Mouse (Mus musculus) left cerebral cortex, adult 8-10 months (tissue): ENCODE results near the gene Erlec1. TPM values are rescaled to one million over a fixed set of nuclear protein-coding genes. Genes with fewer than 3 reads are reported as not detected.
A peak's percentile ranks its signal among the peaks of the same experiment; 100 is the strongest.

Experiments used
- DNase-seq, 2 experiments: peaks; one replicate each; pipeline ENCODE4 v3.0.0; 2022; ENCODE audit warnings: low spot score in 2 of 2
- total RNA-seq, 4 experiments: library from RNA; stranded (reverse); gene quantifications; 2 replicates each; pipeline ENCODE4 v1.2.4; 2022

Gene Erlec1
- total RNA-seq: 10 to 100 TPM; 65.0 to 78.3 (median 68.4) TPM

DNA sequence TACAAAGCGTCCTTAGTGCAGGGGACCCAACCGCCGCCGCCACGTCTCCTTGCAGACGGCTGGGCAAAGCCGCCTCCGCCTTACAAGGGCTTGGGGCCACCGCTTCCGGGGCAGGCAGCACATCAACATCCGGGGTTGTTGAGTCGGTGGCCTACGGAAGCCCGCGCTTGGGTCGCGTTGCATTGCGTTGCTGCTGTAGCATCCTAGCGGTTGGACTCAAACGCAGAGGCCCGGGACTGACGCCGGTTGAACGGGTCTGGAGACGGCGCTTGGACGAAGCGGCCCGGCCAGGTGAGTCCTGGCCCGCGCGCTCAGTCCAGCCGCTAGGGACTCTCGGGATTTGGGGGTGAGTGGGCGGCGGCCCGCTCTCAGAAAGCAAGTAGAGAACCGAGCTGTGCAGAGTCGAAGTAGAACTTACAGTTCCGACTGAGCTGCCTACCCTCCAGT, at the start of gene Erlec1:
Gene Erlec1, minus strand, starts transcription at position 57 of the 447 bp plus-strand sequence.
- DNase-seq: peak; percentile 77 to 86

GRCm38 (mm10) chr11:31001169-31001908, 47.2 kb upstream of the Erlec1 start:
- DNase-seq: no peak

DNA sequence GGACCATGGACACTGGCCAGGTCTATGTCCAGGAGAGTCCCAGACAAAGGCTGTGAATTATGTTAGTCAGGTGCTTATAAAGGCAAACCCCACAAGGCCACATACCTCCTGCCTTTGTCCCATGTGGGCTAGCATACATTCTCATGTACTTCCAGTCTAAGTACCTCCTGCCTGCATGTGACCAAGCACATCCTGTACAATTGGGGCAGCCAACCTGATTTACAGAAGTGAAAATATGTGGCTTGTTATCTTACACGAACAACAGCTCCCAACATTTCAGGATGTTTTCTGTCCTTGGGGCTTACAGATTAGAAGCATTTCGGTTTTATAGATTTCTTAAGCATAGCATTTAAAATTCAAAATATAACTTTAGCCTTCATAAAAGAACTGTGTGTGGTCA, 45.9 kb upstream of the Erlec1 start:
- DNase-seq: no peak

- no peak for DNase-seq
These were observed 44.6 kb upstream of the Erlec1 start for GRCm38 (mm10) chr11:30998704-30999103.

DNA sequence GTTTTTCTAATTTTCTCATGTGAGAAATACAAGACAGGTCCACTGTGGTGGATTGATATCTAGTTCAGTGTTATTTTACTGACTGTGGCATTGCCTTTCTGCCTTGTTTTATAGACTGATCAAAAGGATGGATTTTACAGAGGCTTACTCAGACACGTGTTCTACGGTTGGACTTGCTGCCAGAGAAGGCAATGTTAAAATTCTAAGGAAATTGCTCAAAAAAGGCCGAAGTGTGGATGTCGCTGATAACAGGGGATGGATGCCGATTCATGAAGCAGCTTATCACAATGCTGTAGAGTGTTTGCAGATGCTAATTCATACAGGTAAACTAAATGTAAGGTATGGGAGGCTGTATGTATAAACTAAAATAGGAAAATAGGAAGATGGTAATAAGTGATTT, 44.1 kb upstream of the Erlec1 start:
- DNase-seq: no peak

DNA sequence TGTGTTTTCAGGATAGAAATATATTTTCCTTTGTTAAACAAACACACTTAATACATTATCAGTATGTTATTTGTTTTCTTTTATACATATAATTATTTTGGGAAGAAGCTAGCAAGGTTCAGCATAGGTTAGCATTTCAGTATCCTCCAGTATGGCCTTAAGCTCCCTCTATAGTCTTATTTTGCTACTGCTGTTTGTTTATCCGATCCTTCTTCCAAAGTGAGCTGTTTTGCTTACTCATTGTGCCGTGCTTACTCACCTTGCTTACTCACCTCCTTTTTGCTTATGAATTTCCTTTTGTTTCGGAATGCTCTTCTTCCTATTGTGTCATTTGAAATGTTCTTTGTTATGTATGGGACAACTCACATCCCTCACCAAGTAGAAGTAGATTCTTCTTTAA, 42.5 kb upstream of the Erlec1 start:
- DNase-seq: no peak

DNA sequence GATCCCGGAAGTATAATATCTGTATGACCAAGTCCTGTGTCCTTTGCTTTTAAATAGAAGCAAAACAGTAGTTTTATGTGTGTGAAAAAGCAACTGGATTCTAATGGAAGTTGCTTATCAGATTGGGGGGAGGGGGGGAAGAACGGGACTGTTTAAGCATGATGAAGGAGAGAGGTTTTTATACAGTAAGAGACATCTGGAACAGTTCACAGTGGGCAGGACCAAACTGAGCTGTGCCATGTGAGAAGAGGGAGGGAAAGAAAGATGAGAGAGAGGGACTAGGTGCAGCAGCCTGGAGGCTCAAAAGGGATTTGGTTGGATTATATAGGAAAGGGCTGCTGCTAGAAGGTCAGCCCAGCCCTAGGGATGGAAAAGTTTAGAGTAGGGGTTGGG, 32.5 kb upstream of the Erlec1 start:
- DNase-seq: no peak

DNA sequence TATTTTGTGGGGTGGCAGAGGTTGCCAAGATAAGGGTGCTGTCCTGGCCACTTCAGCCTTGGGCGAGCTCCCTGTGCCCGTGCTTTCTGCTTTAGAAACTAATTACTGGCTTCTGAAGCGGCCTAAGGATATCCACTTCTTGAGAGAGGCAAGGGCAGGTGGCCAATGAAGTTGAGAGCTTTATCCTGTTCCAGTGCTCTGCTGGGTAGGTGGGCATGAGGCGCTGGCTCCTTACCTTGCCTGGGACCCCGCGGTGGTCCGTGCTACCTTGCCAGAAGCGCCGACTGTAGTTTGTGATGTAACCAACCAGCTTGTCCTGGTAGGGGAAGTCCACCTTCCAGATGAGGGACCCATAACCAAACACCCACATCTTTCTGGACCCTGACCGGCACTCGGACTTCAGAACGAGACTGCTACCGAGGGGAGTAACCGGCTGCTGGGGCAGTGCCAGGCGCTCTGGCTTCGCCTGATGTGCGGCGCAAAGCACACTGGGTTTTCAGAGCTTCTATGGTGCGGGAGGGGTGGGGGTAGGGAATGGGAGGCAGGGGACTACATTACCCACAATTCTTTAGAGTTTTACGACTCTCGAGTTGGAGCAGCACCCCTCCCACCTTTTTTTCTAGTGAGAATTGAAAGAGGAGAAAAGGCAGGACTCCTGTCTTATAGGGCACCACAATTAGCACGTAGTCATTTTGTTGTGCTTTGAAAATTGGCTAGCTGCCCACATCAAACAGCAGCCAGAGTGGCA, 31.9 kb upstream of the Erlec1 start, which contains the start of gene Chac2:
Gene Chac2, minus strand, starts transcription at position 474 of the 748 bp plus-strand sequence.
- peak; percentile 72 to 83 for DNase-seq

DNA sequence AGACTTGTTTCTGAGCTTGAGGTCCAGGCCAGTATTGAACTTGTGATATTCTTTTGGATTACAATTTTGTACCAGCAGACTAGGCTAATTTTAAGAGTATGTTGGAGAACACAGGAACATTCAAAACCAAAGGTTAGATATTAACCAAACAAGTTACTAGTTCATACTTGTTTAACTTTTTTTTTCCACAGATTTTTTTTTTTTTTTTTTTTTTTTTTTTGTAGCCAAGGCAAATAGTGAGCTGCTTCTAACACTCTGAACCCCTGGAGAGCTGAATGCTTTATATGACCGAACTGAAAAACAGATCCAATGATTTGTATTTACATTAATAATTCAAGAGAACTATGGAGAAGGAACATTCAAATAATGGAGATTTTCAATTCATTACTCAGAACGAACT, 31.1 kb upstream of the Erlec1 start:
- DNase-seq: no peak

DNA sequence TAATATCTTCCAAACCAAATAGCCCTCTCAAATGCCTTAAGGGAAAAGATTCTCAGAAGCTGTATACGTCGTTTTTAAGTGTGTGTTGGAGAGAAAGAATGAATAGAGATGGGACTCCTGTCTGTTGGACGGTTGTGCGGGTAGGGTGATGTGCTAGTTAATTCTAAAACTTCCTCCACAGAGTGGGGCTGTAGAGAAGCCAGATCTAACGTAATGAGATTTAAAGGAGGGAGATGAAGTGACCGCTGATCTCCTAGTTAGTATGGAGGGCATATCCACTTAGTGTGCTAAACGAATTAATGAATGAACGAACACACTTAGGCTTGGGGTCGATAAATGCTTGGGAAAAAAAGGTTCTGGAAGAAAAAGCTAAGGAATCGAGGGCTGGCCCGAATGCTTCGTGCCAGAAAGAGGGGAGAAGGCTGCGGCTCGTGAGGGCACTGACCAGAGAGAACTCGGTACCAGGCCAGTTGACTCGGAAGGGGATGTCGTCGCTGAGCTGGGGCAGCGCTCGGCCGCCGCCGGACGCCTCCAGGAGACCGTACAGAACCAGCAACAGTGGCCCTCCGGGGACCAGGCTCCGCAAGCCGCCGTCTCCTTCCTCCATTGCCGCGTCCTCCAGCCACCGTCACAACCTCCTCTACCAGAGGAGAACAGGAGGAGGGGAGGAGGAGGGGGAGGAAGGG, 523 bp downstream of the Erlec1 start:
- DNase-seq: peak; percentile 32 to 37

DNA sequence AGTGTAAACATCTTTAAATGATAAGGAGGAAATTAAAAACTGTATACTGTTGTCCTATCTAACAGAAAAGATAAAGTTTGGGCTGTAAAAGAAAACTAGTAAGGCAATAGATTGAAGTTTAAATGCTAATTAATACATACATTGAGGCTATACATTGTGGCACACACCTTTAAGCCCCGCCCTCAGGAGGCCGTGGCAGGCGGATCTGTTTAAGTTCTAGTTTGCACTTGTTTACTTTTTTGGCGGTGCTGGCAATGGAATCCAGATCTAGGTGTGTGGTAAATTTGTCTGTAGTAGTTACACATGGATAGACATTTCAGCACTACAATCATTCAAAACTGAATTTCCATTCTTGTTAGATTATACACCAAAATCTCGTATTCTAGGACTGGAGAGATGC, 1.3 kb downstream of the Erlec1 start:
- DNase-seq: no peak

- no peak for DNase-seq
These were observed 10.6 kb downstream of the Erlec1 start for GRCm38 (mm10) chr11:30943522-30943921.

DNA sequence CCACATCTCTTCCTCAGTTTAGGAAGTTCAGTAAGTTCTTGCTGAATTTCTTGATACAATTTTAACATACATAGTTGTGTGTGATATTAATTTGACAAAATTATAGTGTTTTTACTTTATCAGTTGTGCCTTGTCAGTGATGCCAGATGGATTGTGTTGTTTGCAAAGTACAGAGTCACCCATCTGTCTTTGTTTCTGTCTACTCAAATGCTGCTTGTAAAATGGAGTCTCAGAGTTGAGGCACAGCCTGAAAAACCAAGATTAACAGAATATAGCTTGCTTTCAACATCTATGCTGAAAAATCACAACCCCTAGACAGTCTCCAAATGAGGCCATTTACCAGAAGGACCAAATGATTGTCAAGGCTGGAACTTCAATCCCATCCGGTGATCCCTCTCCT, 25.6 kb downstream of the Erlec1 start:
- no peak for DNase-seq

DNA sequence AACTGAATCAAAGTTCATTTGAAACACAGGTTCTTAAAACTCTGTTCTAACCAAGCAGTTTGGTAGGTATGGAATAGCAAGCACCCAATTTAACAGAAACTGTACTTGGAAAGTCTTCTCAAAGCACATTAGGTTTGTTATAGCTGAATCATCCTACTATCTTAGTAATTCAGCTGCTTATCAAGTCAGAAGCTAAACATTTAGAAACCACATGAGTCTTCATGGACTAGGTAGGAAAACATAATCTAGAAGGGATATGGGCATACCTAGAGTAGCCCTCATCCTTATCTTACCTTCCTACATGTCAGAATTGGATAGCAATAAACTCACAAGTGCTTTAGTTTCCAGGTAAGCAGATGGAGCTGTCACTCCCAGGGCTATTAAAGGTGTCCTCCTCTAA, 26.1 kb downstream of the Erlec1 start:
- DNase-seq: no peak

DNA sequence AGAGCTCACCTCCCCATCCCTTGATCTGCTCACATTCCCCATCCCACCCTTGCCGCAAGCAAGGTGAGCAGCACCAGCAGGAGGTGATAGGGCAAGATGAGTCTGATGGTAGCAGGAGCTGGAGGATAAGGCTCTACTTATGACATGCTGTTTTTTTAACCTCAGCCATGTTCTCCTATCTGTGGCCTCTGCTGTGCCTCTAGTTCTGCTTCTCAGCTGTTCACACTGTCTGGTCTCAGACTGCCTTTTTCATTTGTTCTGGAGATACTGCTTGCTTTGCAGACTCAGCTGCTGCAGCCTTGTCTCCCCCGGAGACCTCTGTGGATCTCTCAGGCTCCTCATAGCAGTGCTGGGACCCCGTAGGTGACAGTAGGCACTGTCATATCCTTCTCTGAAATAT, 30.9 kb downstream of the Erlec1 start:
- no peak for DNase-seq

- DNase-seq: no peak
These were observed 33.5 kb downstream of the Erlec1 start for GRCm38 (mm10) chr11:30920641-30921040.

- no peak for DNase-seq
These were observed 41.8 kb downstream of the Erlec1 start for GRCm38 (mm10) chr11:30912311-30912710.

DNA sequence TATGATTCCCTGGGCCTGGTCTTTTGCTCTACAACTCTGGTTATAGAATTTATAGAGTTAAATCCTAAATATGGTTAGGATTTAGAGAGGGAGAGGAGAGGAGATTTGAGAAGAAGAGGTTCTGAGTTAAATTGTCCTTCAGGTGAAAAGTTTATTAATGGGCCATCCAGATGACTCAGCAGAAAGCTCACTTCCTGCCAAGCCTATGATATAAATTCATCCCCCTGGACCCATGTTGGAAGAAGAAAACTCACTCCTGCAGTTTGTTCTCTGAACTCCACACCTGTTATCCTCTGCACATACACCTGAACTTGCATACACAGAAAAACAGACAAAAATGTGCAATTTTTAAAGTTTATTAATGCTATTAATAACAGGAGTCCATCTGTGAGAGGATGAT, 54.8 kb downstream of the Erlec1 start:
- DNase-seq: no peak

DNA sequence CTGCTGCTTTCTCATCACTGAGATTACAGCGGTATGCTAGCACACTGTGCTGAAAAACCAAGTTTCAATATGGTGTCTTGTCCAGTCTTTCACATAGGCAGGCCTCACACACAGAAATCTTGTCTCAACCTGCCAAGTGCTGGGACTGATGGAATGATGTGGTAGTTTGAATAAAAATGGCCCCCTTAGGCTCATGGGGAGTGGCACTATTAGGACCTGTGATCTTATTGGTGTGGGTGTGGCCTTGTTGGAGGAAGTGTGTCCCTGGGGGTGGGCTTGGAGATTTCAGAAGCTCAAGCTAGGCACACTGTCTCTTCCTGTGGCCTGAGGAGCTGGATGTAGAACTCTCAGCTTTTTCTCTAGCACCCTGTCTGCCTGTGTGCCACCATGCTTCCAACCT, 57.9 kb downstream of the Erlec1 start:
- DNase-seq: no peak

GRCm38 (mm10) chr11:30888153-30888552, 66.0 kb downstream of the Erlec1 start:
- no peak for DNase-seq

DNA sequence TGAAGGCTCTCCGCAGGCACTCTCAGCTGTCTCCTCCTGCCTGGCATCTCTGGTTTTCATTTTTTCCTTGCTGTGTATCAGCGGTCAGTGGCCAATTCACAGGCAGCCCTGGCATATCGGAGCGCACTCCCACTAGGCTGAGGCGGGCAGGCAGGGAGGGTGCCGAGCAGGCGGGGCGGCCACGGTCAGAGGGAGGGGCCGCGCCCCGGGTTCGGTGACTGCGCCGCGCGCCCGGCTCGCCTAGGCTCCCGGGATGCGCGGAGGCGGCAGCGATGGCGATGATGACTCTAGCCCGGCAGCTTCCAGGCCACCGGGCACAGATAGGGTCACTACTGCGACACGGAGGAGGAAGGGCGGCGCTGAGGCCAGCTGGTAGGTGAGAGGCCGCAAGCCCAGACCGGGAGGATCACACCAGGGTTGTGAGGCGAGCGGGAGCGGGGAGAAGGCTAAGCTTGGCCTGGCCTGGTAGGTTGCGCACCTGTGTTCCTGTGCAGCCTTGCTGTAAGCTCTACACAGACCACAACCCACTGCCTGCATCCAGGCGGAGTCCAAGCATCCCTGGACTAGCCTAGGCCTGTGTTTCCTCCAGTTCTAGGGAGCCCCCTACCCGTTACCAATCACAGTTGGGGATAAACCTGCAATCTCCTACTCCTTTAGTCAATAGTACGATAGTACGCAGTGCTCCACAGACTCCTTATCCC, 68.8 kb downstream of the Erlec1 start, which contains the start of the genes Gpr75 and Asb3:
Gene Gpr75, plus strand, starts transcription at position 188 of the 701 bp plus-strand sequence.
Gene Asb3, plus strand, starts transcription at position 246 of the 701 bp plus-strand sequence.
- DNase-seq: peak; percentile 54 to 63
